Mouse (Mus musculus): ENCODE data around the gene Sowahd.

Sowahd gene

GRCm38 (mm10) chrX:37095106-37095768 is 46.6 kb downstream of the Sowahd start:
- DNase-seq, result no peak

DNA sequence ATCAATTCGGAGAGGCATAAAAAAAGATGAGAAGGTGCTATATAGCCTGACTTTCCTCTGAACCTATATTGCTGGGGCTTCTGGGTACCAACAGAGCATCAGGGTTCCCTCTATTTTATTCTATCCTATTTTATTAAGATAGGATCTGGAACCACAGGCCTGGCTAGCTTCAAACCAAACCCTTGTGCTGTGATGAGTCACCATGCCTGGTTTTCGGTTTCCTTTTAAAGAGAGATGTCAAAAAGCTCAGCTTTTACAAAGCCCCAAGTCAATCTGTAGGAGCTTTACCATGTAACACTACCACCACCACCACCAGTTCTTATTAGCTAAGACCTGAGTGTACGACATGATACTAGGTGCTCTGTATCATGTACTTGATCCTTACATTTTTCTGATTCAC is 50.0 kb downstream of the Sowahd start:
- no peak for DNase-seq

Measured in kidney, postnatal 14 days (tissue).